Mouse (Mus musculus) kidney, adult 10 weeks (tissue): ENCODE data around the gene Syvn1. TPM values are rescaled to one million over a fixed set of nuclear protein-coding genes. Genes with fewer than 3 reads are reported as not detected.

Experiments
- polyA plus RNA-seq: library from polyadenylated mRNA; stranded (reverse); fragments of 350-450 nt; fragmentation: Illumina TruSeq; extraction: RNeasy Lipid Tissue Mini Kit (QIAGEN cat#74804); gene quantifications from one replicate; pipeline ENCODE4 v1.2.3, GENCODE M21; 2014; ENCODE audit warnings: low read depth, low replicate concordance

Syvn1 gene
- 0.77 TPM for polyA plus RNA-seq

DNA sequence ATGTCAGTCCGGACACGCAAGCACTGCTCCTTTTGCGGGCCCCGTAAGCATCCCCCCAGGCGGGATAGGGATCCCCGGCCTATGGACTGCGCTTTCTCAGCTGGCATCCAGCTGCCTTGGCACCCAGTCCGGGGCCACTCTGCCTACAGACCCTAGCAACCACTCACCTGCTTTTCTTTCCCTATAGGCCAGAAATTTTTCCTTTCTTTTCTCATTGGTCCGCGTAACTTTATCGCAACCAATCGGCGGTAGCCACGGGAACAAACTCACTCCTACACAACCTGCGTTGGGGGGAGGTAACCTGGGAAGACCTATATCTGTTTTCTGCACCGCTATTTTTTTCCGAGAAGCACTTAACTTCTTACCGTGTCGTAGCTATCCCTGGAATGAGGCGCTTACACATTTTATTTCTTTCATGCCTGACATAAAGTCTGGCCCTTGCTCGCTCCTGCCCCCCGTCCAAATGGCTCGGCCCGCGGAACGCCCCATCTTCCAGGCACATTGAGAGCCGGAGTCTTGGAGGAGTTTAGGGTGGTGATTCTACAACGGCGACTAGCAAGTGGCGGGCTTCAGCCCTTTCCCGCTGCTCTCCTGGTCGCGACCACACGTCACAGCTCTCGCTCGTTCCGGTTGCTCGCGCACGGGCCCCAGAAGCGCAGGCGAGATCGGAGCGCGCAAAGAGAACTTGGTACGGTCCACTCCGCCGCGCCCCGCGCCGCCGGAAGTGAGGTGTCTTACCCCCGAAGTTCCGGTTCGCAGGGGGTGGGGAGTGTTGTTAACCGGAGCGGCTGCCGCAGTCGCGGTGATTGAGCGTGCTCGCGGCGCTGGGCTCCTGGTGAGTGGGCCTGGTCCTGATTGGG, at the start of gene Syvn1:
Gene Syvn1 (plus strand): TSS at position 283 of the 860 bp plus-strand sequence.

DNA sequence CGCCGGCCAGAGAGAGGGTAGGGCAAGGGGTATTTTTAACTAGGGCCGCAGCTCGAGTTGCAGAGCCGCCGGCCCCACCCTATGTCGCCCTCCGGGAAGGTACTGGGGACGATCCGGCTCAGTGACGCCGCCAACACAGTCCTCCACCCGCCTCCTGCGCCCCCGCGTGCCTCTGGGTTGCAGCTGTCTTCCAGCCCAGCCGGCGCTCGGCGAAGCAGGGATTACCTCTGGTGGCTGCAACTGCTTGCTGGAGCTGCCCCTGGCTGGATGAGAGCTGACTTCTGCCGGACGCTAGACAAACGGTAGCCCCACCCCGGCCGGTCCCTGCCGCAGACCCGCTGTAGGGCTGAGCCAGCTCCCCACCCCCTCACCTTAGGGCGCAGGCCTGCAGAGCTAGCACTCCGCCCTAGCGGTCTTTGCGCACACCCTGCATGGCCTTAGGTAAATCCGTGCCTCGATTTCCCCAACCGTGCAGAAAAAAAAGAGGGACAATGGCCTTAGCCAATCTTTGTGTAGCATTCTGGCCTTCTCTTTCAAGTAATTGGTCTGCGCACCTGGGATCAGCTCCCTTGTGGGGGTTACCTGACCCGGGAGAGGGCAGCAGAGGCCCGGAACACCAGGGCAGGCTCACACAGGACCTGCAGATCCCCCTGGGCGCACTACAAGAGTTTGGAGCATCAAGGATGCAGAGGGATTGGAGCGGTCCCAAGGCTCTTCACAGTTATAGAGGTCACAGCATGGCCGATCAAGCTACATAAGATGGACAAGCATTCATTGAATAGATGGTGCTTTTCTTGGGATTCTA, 30.7 kb upstream of the Syvn1 start, which contains the start of gene Capn1:
Gene Capn1 (minus strand): TSS at position 387 of the 805 bp plus-strand sequence.

DNA sequence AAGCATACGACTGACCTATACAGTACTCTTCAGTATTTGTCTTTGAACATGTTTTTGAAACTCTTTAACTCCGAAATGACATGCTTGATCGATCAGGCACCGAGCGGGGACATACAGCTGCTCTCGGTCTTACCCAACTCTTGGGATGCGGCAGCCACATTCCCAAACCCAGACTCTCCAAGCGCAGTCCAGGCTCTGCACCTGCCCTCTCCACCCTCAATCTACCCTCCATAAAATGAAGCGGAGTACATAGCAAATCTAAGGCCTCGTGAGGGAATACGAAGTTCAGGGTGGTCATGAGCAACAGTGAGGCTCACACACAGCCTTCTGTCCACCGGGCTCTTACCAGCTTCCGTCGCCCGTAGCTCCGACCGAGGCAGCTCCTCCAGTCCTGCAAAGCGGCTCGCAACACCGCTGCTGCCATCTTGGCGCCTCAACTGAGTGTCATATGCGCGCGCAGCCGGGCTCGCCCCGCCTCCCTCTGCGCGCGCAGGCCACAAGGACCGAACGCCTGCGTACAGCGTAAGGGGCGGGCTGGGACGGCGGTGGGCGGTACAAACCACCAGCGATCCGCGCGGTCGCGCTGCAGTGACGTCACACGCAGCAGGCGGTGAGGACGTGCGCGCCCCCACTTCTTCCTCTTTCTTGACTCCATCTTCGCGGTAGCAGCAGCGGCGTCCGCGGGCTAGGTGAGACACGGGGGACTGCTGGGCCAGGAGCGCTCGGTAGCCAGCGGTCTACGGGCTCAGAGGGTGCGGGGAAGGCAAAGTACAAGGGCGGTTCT, 11.1 kb downstream of the Syvn1 start, which contains the start of the genes Mrpl49 and Fau:
Gene Mrpl49 (minus strand): TSS at position 473 of the 784 bp plus-strand sequence.
Gene Fau (plus strand): TSS at position 532 of the 784 bp plus-strand sequence.

DNA sequence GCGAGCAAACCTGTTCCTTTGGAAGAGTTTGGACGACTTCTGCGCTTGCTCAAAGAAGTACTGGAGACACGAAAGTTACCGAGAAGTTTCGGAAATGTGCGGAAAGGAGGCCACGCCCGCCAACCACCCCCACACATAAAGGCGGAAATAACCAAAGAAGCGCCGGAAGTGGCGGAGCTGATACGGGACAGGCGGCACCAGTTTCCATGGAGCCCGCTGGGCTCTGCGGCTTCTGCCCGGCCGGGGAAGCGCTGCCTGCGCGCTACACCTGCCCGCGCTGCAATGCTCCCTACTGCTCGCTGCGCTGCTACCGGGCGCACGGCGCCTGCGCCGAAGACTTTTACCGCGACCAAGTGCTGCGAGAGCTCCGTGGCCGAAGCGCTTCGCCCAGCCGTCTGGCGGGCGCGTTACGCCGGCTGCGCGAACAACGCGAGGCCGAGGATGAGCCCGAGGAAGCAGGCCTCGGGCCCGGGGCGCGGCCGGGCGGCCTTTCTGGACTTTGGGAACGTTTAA, 14.7 kb downstream of the Syvn1 start, which contains the start of gene Znhit2:
Gene Znhit2 (plus strand): TSS at position 172 of the 513 bp plus-strand sequence.

DNA sequence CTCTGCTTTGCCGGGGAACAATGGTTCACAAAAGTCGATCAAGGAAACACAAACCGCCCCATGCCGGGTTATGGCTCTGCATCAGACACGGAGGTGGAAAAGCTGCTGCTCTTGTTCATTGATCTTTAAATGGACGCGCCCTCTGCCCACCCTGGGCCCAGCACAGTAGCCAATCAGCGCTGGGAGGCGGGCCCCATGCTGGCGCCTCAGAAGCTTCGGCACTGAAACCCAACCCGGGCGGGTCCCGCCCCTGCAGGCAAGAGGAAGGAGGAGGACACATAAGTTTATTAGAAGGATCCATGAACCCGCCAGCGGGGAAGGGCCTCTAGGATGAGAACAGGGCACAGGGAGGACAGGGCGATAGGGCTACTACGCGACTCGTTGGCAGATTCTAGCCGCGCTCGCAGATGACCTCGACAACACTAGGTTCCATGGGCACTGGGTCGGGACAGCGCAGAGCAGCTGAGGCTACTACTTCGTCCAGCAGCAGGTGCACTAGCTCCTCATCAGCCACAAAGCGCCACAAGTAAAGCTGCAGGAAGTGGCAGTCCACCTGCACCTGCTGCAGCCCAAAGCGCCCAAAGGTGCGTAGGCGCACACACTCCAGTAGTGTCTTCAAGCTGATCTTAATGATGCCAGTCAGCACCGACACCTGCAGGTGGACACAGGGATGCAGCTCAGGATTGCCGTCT, 21.5 kb downstream of the Syvn1 start, which contains the start of gene Tm7sf2:
Gene Tm7sf2 (minus strand): TSS at position 650 of the 692 bp plus-strand sequence.

DNA sequence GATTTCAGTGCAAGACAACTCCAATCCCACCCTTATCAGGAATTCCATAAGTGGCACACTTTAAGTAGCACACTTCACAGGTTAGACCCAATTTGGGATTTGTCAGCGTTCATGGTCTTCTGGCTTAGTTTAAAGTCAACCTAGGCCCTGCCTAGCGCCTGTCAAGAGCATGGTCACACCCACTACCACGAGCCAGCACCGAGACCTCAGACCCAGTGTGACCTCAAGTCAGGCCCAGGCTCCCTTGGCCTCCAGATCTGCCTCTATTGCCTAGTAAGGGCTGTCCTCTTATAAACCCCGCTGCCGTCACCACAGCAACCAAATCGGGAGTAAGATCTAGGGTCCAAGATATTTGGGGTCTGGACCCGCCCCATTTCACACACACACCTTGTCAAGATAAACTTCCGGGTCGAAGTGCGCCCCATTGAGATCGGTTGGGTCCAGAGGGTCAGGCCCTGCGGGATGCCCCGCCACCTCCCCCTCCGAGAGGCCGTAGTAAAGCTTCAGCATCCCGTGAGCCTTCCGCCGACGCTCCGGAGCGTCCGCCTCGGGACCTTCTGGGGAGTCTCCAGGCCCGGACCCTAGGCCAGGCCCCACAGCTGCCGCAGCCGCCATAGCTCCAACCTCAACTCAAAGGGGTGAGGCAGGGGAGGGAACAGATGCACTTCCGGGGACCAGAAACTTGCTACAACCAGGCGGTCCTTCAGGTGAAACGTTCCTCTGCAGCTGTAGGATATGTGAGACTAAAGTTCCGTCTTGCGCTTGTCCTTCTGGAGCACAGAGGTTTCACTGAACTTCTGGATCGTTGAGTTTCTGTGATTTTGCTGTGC, 30.4 kb downstream of the Syvn1 start, which contains the start of gene Vps51:
Gene Vps51 (minus strand): TSS at position 668 of the 830 bp plus-strand sequence.

DNA sequence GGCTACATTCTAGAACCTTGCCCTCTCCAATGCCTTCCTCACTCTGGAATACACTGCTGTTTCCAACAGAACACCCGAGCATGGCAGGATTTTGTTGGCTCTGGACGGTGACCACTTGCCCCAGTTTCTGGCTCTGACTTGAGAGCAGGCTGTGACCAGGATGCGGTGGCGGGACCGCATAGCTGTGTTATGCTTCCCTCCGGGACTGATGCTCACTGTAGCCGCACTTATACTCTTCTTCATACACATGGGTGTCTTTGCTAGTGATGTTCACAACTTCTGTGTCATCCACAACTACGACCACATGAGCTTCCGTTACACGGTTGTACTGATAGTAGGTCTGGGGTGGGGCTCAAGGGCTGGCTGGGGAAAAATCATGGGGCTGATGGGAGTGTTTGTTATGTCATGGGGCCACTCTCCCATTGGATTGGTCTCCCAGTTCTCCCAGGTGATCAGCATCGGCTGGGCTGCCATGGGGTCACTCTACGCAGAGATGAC, 33.7 kb downstream of the Syvn1 start, which contains the start of gene Tmem262:
Gene Tmem262 (plus strand): TSS at position 51 of the 498 bp plus-strand sequence.

DNA sequence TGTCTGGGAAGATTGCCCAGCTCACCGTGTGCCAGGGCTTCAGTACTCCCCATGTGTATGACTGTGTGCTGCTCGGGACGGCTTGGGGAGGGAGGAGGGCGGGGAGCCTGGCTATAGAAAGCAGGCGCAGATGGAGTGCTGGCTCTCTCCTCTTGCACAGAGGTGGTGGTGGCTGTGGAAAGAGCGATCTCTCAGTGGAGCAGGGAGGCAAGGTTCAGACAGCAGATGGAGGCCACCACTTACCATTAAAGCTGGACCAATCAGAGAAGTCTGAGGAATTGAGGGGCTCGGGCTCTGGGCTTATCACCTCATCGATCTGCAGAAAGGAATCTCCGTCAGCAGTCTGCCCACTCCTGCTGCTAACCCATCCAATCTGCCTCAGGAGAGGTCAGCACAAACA, 35.8 kb downstream of the Syvn1 start, which contains the start of gene Gm28374:
Gene Gm28374 (minus strand): TSS at position 101 of the 400 bp plus-strand sequence.

DNA sequence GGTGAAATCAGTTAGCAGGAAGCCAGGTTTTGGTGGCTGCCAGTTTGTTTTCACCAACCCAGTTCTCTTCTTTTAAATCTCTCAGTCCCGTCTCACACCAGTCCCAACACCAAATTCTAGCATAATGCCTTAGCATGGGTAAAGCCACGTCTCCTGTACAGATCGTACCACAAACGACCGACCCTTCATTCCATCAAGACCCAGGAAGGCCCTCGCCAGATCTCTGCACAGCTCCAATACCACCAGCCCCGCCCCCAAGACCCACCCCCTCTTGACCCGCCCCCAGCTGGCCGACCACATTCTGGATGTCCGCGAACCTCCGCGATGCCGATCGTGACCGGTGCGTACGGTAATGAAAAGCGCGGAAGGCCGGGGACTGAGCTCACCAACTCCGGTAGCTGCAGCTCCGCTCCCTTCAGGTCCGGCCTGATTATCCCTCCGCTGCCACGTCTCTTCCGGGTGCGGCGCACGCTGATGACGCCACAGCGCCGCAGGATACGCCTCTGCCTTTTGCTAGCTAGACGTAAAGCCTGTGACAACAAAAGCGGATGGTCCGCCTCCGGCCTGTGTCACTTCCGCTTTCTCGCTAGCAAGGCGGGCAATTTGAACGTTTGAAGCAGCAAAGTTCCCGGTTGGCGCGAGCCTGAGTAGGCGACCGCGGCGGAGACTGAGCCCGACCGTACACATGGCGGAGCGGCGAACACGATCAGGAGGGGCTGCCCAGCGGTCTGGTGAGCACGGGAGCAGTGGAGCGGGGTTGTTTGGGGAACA, 38.3 kb downstream of the Syvn1 start, which contains the start of the genes Zfpl1 and Cdca5:
Gene Zfpl1 (minus strand): TSS at position 479 of the 771 bp plus-strand sequence.
Gene Cdca5 (plus strand): TSS at position 506 of the 771 bp plus-strand sequence.

DNA sequence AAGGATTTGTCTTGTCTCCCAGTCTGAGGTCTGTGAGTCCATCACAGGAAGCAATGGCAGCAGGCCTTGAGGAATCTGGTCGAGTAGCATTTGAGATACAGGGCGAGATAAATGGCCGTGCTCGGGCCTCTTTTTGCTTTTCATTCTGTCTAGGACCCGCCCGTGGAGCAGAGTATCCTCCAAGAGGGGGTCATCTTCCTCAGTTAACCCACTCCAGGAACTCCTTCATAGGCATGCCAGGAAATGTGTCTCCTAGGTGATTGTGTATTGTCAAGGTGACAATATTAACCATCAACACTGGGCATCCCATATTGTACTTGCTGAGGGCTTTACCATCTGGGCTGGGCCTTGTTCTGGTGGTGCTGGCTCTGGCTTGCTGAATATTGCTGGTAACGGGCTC, 47.7 kb downstream of the Syvn1 start, which contains the start of gene AC131692.1:
Gene AC131692.1 (plus strand): TSS at position 301 of the 400 bp plus-strand sequence.

Other genes starting within 250 kb of the Syvn1 start
- gene Frmd8, start 171.3 kb upstream of the Syvn1 start, polyA plus RNA-seq, result 2.8 TPM
- 4.5 TPM for gene Slc25a45, start 168.8 kb upstream of the Syvn1 start, polyA plus RNA-seq
- 0.20 TPM for gene Tigd3, start 152.4 kb upstream of the Syvn1 start, polyA plus RNA-seq
- 5.4 TPM for gene Dpf2, start 133.6 kb upstream of the Syvn1 start, polyA plus RNA-seq
- gene Cdc42ep2, start 121.8 kb upstream of the Syvn1 start, polyA plus RNA-seq, result 1.9 TPM
- gene Pola2, start 82.4 kb upstream of the Syvn1 start, polyA plus RNA-seq, result 2.4 TPM
- not detected for gene Slc22a20, start 60.4 kb upstream of the Syvn1 start, polyA plus RNA-seq
- 1.3 TPM for gene Capn1, start 30.7 kb upstream of the Syvn1 start, polyA plus RNA-seq
- gene Mrpl49, start 11.2 kb downstream of the Syvn1 start, polyA plus RNA-seq, result 41.8 TPM
- 5.1 TPM for gene Fau, start 11.3 kb downstream of the Syvn1 start, polyA plus RNA-seq
- gene Znhit2, start 14.6 kb downstream of the Syvn1 start, polyA plus RNA-seq, result not detected
- 0.93 TPM for gene Tm7sf2, start 21.8 kb downstream of the Syvn1 start, polyA plus RNA-seq
- 8.9 TPM for gene Vps51, start 30.7 kb downstream of the Syvn1 start, polyA plus RNA-seq
- not detected for gene Tmem262, start 33.5 kb downstream of the Syvn1 start, polyA plus RNA-seq
- not detected for gene Gm28374, start 35.7 kb downstream of the Syvn1 start, polyA plus RNA-seq
- gene Zfpl1, start 38.4 kb downstream of the Syvn1 start, polyA plus RNA-seq, result not detected
- gene Cdca5, start 38.4 kb downstream of the Syvn1 start, polyA plus RNA-seq, result 0.24 TPM
- gene AC131692.1, start 47.8 kb downstream of the Syvn1 start, polyA plus RNA-seq, result not detected
- not detected for gene Naaladl1, start 59.2 kb downstream of the Syvn1 start, polyA plus RNA-seq
- gene Sac3d1, start 72.1 kb downstream of the Syvn1 start, polyA plus RNA-seq, result not detected
- gene Snx15, start 81.7 kb downstream of the Syvn1 start, polyA plus RNA-seq, result 3.0 TPM
- not detected for gene Batf2, start 94.4 kb downstream of the Syvn1 start, polyA plus RNA-seq
- gene Arl2, start 95.0 kb downstream of the Syvn1 start, polyA plus RNA-seq, result 0.49 TPM
- not detected for gene Majin, start 137.8 kb downstream of the Syvn1 start, polyA plus RNA-seq
- not detected for gene Gpha2, start 179.8 kb downstream of the Syvn1 start, polyA plus RNA-seq
- gene Ppp2r5b, start 189.3 kb downstream of the Syvn1 start, polyA plus RNA-seq, result 0.57 TPM
- gene Atg2a, start 195.1 kb downstream of the Syvn1 start, polyA plus RNA-seq, result not detected
- 15.1 TPM for gene Ehd1, start 230.1 kb downstream of the Syvn1 start, polyA plus RNA-seq